Mouse (Mus musculus) layer of hippocampus, adult 2 months (tissue): ENCODE results near the gene Pacsin1. TPM values are rescaled to one million over a fixed set of nuclear protein-coding genes. Genes with fewer than 3 reads are reported as not detected.

Experiments used
- DNase-seq, 2 experiments: peaks; one replicate each; pipeline ENCODE4 v3.0.0; 2022; ENCODE audit warnings: low spot score in 2 of 2
- H3K27ac ChIP-seq: fragments of 200-600 bp; 2 replicates; pipeline ENCODE4 v1.8.1; 2022
- H3K4me3 ChIP-seq: fragments of 200-600 bp; 2 replicates; pipeline ENCODE4 v1.8.1; 2022; ENCODE audit warnings: mild to moderate bottlenecking
- CTCF ChIP-seq: fragments of 200-600 bp; conservative IDR thresholded peaks from 2 replicates; pipeline ENCODE4 v1.8.1; 2022; ENCODE audit warnings: antibody characterized with exemption, mild to moderate bottlenecking, moderate library complexity
- total RNA-seq, 2 experiments: library from RNA; stranded (reverse); gene quantifications; 2 replicates each; pipeline ENCODE4 v1.2.3; 2021

Gene Pacsin1
- total RNA-seq, 2 experiments from 2014 or later, result 321 to 335 TPM

DNA sequence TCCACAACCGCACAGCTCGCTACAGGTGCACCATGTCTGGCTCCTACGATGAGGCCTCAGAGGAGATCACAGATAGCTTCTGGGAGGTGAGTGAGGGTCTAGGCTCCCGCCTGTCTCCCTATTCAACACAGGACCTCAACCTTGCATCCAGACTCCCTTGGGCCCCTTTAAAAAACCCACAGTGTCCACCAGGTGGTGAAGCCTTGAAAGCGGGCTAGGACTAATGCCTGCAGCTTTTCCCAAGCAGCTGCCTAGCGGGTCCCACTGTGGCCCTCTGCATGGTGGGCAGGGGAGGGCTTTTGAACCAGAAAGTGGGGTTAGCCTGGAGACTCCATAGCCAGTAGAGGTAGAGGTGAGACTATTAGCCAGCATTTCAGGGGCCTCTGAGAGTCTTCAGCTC lies 46.5 kb downstream of the Pacsin1 start:
- no peak for DNase-seq

DNA sequence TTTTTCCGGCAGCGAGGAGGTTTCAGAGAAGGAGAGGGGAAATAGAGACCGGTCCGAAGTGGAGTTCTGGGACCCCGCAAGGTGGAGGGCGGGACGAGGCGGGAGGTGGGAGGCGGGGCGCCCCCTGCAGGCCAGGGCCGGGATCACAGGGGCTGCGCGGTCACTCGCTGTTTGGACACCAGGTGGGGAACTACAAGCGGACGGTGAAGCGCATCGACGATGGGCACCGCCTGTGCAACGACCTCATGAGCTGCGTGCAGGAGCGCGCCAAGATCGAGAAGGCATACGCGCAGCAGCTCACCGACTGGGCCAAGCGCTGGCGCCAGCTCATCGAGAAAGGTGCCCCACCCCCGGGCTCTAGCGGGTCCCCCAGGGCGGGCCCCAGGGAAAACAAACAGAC lies 47.2 kb downstream of the Pacsin1 start:
- H3K27ac ChIP-seq, result peak overlapping the region; percentile 72
- H3K4me3 ChIP-seq, result peak overlapping the region; percentile 26; the same call in 1 of the 2 replicates
- DNase-seq, result no peak
- TF ChIP-seq CTCF, result peak; percentile 91

More for the DNA sequence above, 46.5 kb downstream of the Pacsin1 start:
- Histone ChIP-seq H3K4me3 (no peak overlapping the region), H3K27ac (peak overlapping the region; percentile 61; the same call in 1 of the 2 replicates)
- no peak for TF ChIP-seq CTCF

- peak in 1 of 2 experiments; percentile 68 for DNase-seq
- no peak overlapping the region for H3K4me3 ChIP-seq
- H3K27ac ChIP-seq, result peak overlapping the region; percentile 20; the same call in 1 of the 2 replicates
- no peak for TF ChIP-seq CTCF
Observed at GRCm38 (mm10) chr17:27703961-27704621, 48.8 kb downstream of the Pacsin1 start.

- H3K27ac ChIP-seq, result no peak overlapping the region
- no peak overlapping the region for H3K4me3 ChIP-seq
- TF ChIP-seq CTCF, result no peak
- no peak for DNase-seq
Observed at GRCm38 (mm10) chr17:27705661-27706060, 50.4 kb downstream of the Pacsin1 start.

GRCm38 (mm10) chr17:27707954-27708661 lies 52.8 kb downstream of the Pacsin1 start:
- TF ChIP-seq CTCF, result peak; percentile 21; the same call in 1 of the 2 replicates
- peak overlapping the region; percentile 72 for H3K27ac ChIP-seq
- DNase-seq, result peak; percentile 50 to 58
- peak overlapping the region; percentile 27; the same call in 1 of the 2 replicates for H3K4me3 ChIP-seq

DNA sequence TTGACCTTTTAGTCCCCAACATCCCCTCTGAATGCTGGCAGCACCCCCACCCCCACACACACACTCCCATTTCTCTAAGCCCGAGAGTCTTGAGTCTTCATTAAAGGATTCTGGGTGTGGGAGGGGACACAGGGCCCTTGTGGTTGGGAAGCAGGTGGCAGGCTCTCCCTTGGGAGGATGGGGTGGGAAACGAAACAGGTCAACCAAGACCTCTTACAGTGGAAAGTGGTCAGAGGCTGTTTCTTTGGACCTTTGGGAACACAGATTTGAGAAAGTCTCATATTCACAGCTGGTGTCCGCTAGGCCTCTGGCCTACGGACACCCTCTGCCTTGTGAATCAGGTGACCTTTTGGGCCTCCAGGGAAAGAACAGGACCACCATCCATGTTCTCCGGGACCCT lies 54.3 kb downstream of the Pacsin1 start:
- Histone ChIP-seq H3K4me3 (no peak overlapping the region), H3K27ac (0 out of 2 replicates have a peak overlapping the region, but pooled peaks have one; percentile 69)
- TF ChIP-seq CTCF, result no peak
- DNase-seq, result no peak

DNA sequence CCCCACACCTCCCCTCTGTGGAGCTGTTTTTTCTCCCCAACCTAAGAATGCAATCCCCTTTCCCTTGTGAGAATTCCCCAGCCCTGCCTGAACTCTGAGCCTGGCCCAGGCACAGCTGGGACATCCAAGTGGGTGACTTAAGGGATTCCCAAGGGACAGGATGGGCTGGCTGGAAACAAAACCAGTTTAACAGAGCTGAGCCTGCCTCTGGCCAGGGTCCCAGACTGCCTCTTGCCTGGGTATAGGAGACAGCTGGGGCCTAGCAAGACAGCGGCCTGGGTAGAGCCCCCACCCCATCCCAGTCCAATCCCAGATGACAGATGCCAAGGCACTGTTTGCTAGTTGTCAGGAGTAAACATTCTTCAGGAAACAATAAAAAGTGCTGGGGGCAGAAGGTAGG lies 57.5 kb downstream of the Pacsin1 start:
- peak overlapping the region; percentile 70 for H3K27ac ChIP-seq
- H3K4me3 ChIP-seq, result no peak overlapping the region
- DNase-seq, result no peak
- no peak for TF ChIP-seq CTCF

DNA sequence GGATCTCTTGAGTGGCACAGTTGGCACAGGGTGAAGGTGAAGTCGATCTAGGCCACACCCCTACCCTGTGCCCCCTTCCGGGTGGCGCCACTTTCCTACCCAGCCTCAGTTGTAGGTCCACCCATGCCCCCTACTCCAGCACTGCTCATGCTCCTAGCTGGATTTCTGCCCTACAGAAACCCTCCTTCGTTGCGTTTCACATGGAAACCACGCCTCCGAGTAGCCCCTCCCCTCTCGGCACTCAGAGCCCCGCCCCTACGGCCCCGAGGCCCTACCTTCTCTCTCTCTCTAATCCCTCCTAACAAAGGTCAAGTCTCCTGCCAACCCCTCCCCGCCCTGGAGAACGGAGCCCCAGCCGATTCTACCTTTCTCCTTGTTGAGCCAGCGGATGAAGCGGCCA lies 61.5 kb downstream of the Pacsin1 start:
- TF ChIP-seq CTCF, result no peak
- Histone ChIP-seq H3K27ac (no peak overlapping the region), H3K4me3 (no peak overlapping the region; the same call in 1 of the 2 replicates)
- DNase-seq, result no peak

DNA sequence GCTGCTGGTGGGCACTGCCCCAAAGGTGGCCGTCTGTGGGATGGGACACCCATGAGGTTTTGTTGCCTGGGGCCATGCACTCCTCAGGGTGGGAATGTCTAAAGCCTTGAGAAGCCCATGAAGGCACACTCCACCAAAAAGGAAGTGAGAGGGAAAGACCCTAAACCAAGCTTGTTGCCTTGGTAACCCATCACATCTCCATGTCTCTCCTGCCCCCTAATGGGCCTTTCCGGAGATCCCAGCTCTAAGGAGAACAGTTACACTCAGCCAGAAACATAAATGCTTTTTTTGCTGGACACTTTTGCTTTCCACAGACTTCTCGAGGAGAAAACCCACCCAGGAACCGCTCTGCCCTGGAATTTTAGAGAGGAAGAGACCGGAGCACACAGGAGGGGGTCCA lies 62.9 kb downstream of the Pacsin1 start:
- H3K4me3 ChIP-seq, result no peak overlapping the region
- TF ChIP-seq CTCF, result peak; percentile 72
- no peak for DNase-seq
- H3K27ac ChIP-seq, result no peak overlapping the region

DNA sequence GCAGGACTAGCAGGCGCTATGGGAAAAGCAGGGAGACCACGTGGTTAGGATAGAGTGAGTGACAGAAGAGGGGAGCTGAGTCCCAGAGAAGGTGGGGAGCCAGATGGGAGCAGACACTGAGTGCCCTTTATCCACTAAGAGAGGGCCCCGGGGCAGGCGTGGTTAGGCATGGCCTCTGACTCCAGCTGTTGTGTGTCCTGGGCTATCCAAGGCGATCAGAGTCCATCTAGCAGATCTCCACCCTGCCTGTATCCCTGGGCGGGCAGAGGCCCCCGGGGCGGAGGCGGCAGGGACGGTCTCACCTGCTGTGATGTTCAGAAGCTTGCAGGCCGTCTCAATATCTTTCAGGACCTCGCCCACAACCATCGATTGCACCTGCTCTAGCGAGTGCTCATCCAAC lies 64.4 kb downstream of the Pacsin1 start:
- no peak for DNase-seq
- no peak overlapping the region for H3K27ac ChIP-seq
- TF ChIP-seq CTCF, result no peak
- H3K4me3 ChIP-seq, result no peak overlapping the region

GRCm38 (mm10) chr17:27720326-27720725 lies 65.0 kb downstream of the Pacsin1 start:
- no peak overlapping the region for H3K4me3 ChIP-seq
- no peak overlapping the region for H3K27ac ChIP-seq
- TF ChIP-seq CTCF, result no peak
- DNase-seq, result no peak

DNA sequence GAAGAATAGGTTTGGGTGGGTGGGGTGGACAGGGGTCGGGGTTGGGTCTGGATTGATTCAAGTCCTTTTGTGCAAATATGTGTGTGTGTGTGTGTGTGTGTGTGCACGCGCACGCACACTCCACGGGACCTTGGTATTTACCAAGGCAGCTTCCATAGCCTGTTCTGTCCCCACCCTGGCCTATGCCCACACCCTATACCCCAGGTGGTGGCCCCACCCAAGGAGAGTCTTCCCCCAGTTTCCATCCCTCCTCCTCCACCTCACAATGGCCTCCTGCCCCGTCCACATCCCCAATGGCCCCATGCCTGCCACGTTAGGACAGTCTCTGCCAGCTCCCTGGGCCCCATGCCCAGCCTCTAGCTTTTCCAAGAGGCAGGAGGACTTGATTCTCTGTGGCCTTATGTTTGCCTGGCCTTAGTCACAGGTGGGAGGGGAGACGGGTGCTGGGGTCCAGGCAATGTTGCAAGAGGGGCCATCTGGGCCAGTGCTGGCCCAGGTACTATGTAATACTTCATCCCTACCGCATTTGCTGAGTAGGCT lies 65.9 kb downstream of the Pacsin1 start:
- no peak for DNase-seq
- Histone ChIP-seq H3K4me3 (no peak overlapping the region), H3K27ac (no peak overlapping the region)
- no peak for TF ChIP-seq CTCF

DNA sequence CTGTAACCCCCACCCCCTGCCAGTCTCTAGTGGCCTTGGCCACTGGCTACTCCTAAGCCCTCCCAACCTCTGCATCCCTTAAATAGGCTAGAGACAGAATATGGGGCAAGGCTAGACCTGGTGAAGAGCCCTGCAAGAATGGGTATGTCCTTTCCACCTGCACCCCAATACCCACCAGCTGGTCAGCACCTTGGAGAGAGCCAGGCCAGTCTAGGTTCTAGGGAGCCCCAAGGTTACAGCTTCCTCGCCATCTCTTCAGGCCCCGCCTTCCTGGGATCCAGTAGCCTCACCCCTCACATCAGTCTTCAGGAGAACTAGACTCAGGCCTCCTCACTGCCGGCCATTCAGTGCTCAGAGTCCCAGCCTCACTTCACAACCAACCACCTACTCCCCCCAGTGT lies 69.0 kb downstream of the Pacsin1 start:
- Histone ChIP-seq H3K4me3 (no peak overlapping the region), H3K27ac (no peak overlapping the region)
- TF ChIP-seq CTCF, result no peak
- no peak for DNase-seq

- no peak overlapping the region for H3K4me3 ChIP-seq
- no peak overlapping the region for H3K27ac ChIP-seq
- DNase-seq, result no peak
- TF ChIP-seq CTCF, result no peak
Observed at GRCm38 (mm10) chr17:27725011-27725410, 69.7 kb downstream of the Pacsin1 start.
